Mouse (Mus musculus) granulocyte monocyte progenitor cell, adult 5-6 weeks (primary cell): Measurements from ENCODE around the gene Erp27. TPM values are rescaled to one million over a fixed set of nuclear protein-coding genes. Genes with fewer than 3 reads are reported as not detected.

ENCODE experiments used
- ATAC-seq: replicated peaks from 2 replicates; pipeline ENCODE4 v1.8.0; 2016; ENCODE audit warnings: mild to moderate bottlenecking, moderate TSS enrichment, inconsistent platforms; ENCODE audit not compliant: poor library complexity, severe bottlenecking
- total RNA-seq, 2 experiments: library from RNA; stranded (forward) in 1 of 2; stranded (reverse) in 1 of 2; fragments of 200-712, 200-1000 nt in 1 of 2; fragments of >200 nt in 1 of 2; fragmentation: Nextera tagmentation in 1 of 2; gene quantifications; 2 replicates each; pipeline ENCODE4 v1.2.3; 2014 to 2017

Gene Erp27
- total RNA-seq, 2 experiments from 2014 or later: 0.77 to 1.4 TPM

- ATAC-seq: 0 out of 2 replicates have a peak, but pooled peaks have one; percentile 2
These were observed 18.4 kb upstream of the Erp27 start for GRCm38 (mm10) chr6:136940188-136940960.

- peak; percentile 57 for ATAC-seq
These were observed 17.6 kb upstream of the Erp27 start for GRCm38 (mm10) chr6:136939326-136940187.

- peak; percentile 26 for ATAC-seq
These were observed 16.5 kb upstream of the Erp27 start for GRCm38 (mm10) chr6:136938331-136939126.

GRCm38 (mm10) chr6:136937117-136937516, 15.1 kb upstream of the Erp27 start:
- ATAC-seq: no peak

- no peak for ATAC-seq
These were observed 14.4 kb upstream of the Erp27 start for GRCm38 (mm10) chr6:136936361-136936760.

- ATAC-seq: 0 out of 2 replicates have a peak, but pooled peaks have one; percentile 8
These were observed 13.3 kb upstream of the Erp27 start for GRCm38 (mm10) chr6:136935233-136935632.

GRCm38 (mm10) chr6:136934068-136934467, 12.1 kb upstream of the Erp27 start:
- ATAC-seq: no peak

GRCm38 (mm10) chr6:136931246-136931645, 9.3 kb upstream of the Erp27 start:
- no peak for ATAC-seq

- ATAC-seq: peak; percentile 96
These were observed 8.7 kb upstream of the Erp27 start for GRCm38 (mm10) chr6:136930677-136931076.

GRCm38 (mm10) chr6:136927626-136928025, 5.6 kb upstream of the Erp27 start:
- no peak for ATAC-seq

- no peak; the same call in 1 of the 2 replicates for ATAC-seq
These were observed 3.1 kb upstream of the Erp27 start for GRCm38 (mm10) chr6:136925049-136925448.

GRCm38 (mm10) chr6:136923532-136923931, 1.6 kb upstream of the Erp27 start, which contains the start of gene Pde6h:
Pde6h (plus strand) TSS chr6:136923832.
- no peak for ATAC-seq

GRCm38 (mm10) chr6:136922871-136923270, 891 bp upstream of the Erp27 start:
- ATAC-seq: no peak; the same call in 1 of the 2 replicates

- ATAC-seq: no peak
These were observed 379 bp downstream of the Erp27 start for GRCm38 (mm10) chr6:136921601-136922000.

- ATAC-seq: peak; percentile 72
These were observed 1.4 kb downstream of the Erp27 start for GRCm38 (mm10) chr6:136920320-136921257.

GRCm38 (mm10) chr6:136917885-136918284, 4.1 kb downstream of the Erp27 start:
- ATAC-seq: no peak

- ATAC-seq: no peak
These were observed 6.1 kb downstream of the Erp27 start for GRCm38 (mm10) chr6:136915721-136916395.

- ATAC-seq: no peak
These were observed 7.7 kb downstream of the Erp27 start for GRCm38 (mm10) chr6:136914234-136914633.
